Mouse (Mus musculus): ENCODE measurements around the gene Scgb2b20. TPM values are rescaled to one million over a fixed set of nuclear protein-coding genes. Genes with fewer than 3 reads are reported as not detected.
"Not testable (repeated sequence)": the region's sequence is repeated elsewhere in the genome, so short reads cannot be mapped to it uniquely, and the experiment has no call there.

Scgb2b20 gene
- not detected in 2 replicates for polyA plus RNA-seq (2015; fragmentation: Nextera tagmentation; extraction: Ambion mirVana)

- H3K36me3 ChIP-seq (replicated peaks); ATAC-seq (ENCODE audit: insufficient read depth): not testable (repeated sequence)
Observed at GRCm38 (mm10) chr7:33366222-33366621, at the start of gene Scgb2b20. Gene Scgb2b20, minus strand, starts transcription at chr7:33366322.

DNA sequence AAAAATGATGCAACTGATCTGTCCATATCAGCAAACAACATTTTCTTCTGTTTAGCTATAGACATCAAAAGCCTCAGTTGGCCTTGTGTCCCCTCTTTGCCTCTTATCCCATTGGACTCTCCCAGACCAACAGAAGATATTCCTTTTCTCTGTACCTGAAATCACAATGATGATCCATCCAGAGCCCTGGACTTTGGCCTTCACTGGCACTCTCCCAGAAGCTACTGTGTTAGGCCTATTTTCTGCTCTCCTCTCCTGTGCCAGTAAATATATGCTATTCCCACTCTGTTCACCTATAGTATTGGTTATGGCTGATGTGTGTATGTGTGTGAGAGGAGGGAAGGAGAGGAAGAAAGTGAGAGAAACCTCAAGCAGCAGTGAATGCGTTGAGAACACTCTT lies 43.6 kb upstream of the Scgb2b20 start:
- H3K4me2 ChIP-seq; H3K27ac ChIP-seq (replicated peaks); H3K9me3 ChIP-seq (replicated peaks); H3K36me3 ChIP-seq (replicated peaks); ATAC-seq (ENCODE audit: insufficient read depth); H3K4me1 ChIP-seq (replicated peaks); H3K9ac ChIP-seq; H3K27me3 ChIP-seq; H3K4me3 ChIP-seq (replicated peaks): not testable (repeated sequence)
- 38% methylated on average over 1 of the region's 1 CpGs for WGBS (ENCODE audit: insufficient replicate concordance)

More at GRCm38 (mm10) chr7:33366222-33366621, at the start of gene Scgb2b20:
- H3K27me3 ChIP-seq; H3K27ac ChIP-seq (replicated peaks); H3K4me1 ChIP-seq (replicated peaks); H3K9ac ChIP-seq; H3K9me3 ChIP-seq (replicated peaks); H3K4me3 ChIP-seq (replicated peaks); H3K4me2 ChIP-seq: not testable (repeated sequence)
- WGBS (ENCODE audit: insufficient replicate concordance) = 53% methylated on average over 2 of the region's 2 CpGs

DNA sequence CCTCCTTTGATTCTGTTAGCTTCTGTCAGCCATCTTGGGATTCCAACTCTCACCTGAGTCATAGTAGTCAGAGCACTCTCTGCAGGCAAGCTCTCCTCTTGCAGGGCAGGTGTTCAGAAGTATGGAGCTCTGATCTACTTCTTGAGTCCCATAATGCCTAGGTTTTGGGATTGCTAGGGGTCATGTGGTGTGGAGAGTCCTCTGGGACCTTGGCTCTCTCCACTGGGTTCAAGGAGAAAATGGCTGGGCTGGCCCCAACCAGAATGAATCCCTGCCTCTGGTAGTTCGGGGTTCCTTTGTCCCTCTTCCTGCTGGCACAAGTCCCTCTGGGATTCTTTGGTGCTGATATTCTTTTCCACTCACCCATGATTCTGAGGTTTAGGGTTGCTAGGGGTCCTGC lies 35.5 kb upstream of the Scgb2b20 start:
- no peak overlapping the region for H3K4me2 ChIP-seq
- no peak overlapping the region for H3K27ac ChIP-seq (replicated peaks)
- ATAC-seq (ENCODE audit: insufficient read depth) = no peak
- 55% methylated on average over 1 of the region's 1 CpGs for WGBS (ENCODE audit: insufficient replicate concordance)
- H3K27me3 ChIP-seq = no peaks in the 10 kb centered on the region
- H3K4me3 ChIP-seq (replicated peaks) = no peak overlapping the region
- no peak overlapping the region for H3K9ac ChIP-seq
- no peaks in the 10 kb centered on the region for H3K4me1 ChIP-seq (replicated peaks)
- 0 out of 2 replicates have a peak, but pooled peaks cover 5% of the 10 kb centered on the region for H3K9me3 ChIP-seq (replicated peaks)
- no peaks in the 10 kb centered on the region for H3K36me3 ChIP-seq (replicated peaks)

DNA sequence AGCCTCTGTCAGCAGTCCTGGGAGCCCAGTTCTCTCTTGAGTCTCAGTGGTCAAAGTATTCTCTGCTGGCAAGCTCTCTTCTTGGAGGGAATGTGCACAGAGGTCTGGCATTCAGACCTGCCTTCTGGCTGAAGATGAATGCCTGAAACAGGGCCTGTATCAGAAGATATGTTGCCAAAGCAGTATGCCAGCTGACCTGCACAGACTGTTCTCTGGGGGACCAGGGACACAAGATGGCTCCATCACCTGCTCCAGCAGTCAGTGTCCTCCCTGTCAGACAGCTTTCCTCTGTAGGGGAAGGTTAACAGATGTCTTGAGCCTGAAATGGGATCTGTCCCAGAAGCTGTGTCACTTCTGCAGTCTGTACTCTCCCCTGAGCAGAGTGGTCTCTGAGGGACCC lies 33.6 kb upstream of the Scgb2b20 start:
- H3K36me3 ChIP-seq (replicated peaks); H3K9me3 ChIP-seq (replicated peaks); H3K4me2 ChIP-seq; H3K4me1 ChIP-seq (replicated peaks); H3K27ac ChIP-seq (replicated peaks); H3K4me3 ChIP-seq (replicated peaks); ATAC-seq (ENCODE audit: insufficient read depth); H3K9ac ChIP-seq; H3K27me3 ChIP-seq: not testable (repeated sequence)

- not testable (repeated sequence) for H3K36me3 ChIP-seq (replicated peaks); H3K27me3 ChIP-seq; H3K4me1 ChIP-seq (replicated peaks); H3K9me3 ChIP-seq (replicated peaks); H3K4me3 ChIP-seq (replicated peaks); H3K4me2 ChIP-seq; H3K9ac ChIP-seq; H3K27ac ChIP-seq (replicated peaks); ATAC-seq (ENCODE audit: insufficient read depth)
- WGBS (ENCODE audit: insufficient replicate concordance) = 60% methylated on average over 4 of the region's 4 CpGs
Observed at GRCm38 (mm10) chr7:33372934-33373333, 6.8 kb upstream of the Scgb2b20 start, which contains the start of gene Scgb1b20. Gene Scgb1b20, plus strand, starts transcription at chr7:33373234.

Other genes starting within 250 kb of the Scgb2b20 start
- gene Scgb2b18, start 192.5 kb downstream of the Scgb2b20 start, polyA plus RNA-seq (2015; fragmentation: Nextera tagmentation; extraction: Ambion mirVana) = not detected in 2 replicates
- gene Scgb1b18, start 180.8 kb downstream of the Scgb2b20 start, polyA plus RNA-seq (2015; fragmentation: Nextera tagmentation; extraction: Ambion mirVana) = not detected in 2 replicates
- not detected in 2 replicates for gene Scgb2b19, start 86.0 kb downstream of the Scgb2b20 start, polyA plus RNA-seq (2015; fragmentation: Nextera tagmentation; extraction: Ambion mirVana)
- gene Scgb1b19, start 79.0 kb downstream of the Scgb2b20 start, polyA plus RNA-seq (2015; fragmentation: Nextera tagmentation; extraction: Ambion mirVana) = not detected in 2 replicates
- gene Scgb1b20, start 6.9 kb upstream of the Scgb2b20 start, polyA plus RNA-seq (2015; fragmentation: Nextera tagmentation; extraction: Ambion mirVana) = not detected in 2 replicates
- gene Scgb2b21, start 154.1 kb upstream of the Scgb2b20 start, polyA plus RNA-seq (2015; fragmentation: Nextera tagmentation; extraction: Ambion mirVana) = not detected in 2 replicates

Data from liver, embryonic 15.5 days (tissue).